Mouse (Mus musculus) cerebellum, adult 9-11 months (tissue): ENCODE results near the gene Ctxn2.

Source experiments
- DNase-seq: peaks from one replicate; pipeline ENCODE4 v3.0.0; 2022

The Ctxn2 gene

DNA sequence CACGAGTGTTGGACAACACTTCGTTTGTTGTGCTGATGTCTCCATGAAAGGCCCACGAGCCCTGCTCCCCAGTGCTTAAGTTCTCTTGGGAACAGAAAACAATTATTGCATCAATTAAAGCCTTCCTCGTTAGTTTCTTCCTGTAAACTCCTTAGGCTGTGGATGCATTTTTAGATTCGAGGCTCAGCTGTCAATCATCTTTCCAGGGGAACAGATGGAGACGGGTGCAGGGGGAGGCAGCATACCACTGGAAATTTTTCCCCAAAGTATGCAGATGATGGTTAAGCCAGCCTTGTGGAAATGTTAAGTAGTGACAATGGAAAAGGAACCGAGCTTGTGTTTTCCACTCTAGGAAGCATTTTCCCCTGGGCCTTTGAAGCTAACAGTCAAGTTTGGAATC, 60.3 kb downstream of the Ctxn2 start:
- DNase-seq = no peak
